Mouse (Mus musculus): ENCODE measurements at regions not wholly inside any gene's neighbourhood (a gene's known extent, or its start where the extent isn't known, plus 50 kb on each side); places are given as distances from the start of the nearest gene placed in this dataset.
A peak's percentile ranks its signal among the peaks of the same experiment; 100 is the strongest.

DNA sequence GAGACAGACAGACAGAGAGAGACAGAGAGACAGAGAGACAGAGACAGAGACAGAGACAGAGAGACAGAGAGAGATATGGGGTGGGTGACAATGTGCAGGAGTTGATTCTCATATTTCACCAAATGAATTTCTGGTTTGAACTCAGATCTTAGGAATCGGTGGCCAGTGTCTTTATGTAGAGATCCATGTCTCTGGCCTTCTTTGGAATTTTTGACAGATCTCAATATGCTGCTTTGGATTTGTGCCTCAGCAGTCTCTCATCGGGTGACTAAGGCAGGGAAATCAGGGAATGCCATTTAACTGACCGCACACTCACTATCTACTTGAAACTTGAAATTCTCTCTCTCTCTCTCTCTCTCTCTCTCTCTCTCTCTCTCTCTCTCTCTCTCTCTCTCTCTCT lies 286.3 kb upstream of the Mpdz start:
- no peak for DNase-seq (ENCODE audit: low spot score in 2 of 2)

DNA sequence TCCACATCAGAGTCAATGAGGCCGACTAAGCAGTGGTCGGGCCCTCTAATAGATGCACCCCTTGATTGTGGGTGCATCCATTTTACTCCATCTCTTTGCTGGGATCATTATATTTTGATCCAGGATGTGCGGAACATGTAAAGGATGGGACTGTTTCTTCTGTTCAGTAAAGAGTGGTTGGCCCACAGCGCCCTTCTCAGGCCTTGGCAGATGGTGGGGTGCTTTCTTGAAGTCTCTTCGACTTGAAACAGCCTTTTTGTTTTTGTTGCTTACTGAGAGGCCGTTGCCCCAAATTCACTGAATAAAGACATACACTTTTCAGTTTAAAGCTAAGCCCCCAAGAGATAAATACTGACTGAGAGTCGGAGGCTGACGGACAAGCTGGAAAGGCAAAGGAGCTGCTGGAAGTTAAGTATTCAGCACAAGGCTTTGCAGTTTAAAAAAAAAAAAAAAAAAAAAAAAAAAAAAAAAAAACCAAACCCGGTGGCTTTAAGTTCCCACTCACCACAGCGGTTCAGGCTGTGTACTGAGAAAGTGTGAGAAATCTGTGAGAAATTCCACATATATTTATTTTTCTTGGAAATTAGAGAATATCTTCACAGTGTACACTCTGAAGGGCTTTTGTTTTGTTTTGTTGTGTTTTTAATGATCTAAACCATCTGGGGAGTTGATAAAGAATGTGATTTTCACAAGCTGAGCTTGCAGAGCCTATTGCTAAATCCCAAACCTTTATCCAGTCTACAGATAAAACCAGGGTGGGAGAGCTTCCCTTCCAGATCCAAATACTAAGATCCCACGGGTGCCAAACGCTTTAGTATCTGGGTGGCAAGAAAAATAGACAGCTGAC lies 285.3 kb upstream of the Mpdz start:
- DNase-seq (ENCODE audit: low spot score in 2 of 2): no peak

DNA sequence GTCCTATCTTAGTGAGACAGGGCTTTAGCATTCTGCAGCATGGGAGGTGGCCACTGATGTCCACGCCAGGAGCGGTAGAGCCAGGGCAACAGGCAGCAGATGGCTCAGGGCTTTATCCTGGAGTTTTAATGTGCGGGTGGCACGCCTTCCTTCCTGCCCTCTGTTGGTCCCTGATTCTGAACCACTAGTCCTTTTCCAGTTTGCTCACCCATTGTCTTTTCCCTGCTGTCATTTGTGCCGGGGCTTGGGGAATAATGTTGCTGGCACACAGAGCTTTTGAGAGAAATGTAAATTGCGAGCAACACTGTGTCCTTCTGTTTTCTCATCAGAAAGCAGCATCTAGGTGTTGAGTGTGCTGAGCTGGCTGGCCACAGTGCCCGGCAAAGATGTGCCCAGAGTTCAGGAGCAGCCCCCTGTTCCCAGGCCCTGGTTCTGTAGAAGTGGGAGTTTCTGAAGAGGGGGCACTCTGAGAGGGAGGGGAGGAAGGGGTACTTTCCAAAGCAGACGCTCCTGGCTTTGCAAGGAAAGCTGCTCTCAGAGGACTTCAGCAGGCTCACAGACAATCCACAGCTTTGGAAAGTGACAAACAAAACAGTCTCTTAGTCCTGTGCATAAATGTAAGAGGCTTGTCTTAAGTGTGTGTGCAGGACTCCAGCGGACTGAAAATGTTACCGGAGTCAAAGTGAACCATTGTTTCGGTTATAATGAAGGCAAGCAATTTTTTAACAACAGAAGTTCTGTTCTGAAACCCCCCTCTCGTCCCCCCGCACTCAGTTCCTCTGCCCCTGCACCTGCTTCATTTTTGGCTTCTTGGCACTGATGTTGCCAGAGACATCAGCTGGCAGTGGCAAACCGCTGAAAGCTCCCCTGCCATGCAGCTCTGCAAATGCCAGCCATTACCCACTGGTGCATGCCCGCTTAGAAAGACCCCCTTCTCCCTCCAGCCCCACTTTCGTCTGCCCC lies 284.4 kb upstream of the Mpdz start:
- DNase-seq (ENCODE audit: low spot score in 2 of 2): no peak

DNA sequence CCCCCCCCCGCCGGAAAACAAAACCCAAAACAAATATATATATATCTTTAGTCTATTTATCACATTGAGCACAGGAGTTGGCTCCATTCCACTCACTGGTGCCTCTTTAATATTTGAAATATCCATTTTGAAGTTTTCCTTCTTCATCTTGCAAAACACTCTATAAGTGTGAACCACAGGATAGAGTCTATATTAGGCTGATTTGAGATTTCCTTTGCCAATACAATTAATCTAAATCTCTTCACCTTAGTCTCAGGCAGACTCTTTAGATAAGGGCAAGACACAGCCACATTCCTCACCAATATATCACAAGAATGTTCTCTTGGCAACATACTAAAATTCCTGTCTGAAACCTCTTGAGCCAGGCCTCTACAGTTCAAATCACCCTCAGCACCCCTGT lies 282.1 kb upstream of the Mpdz start:
- no peak for DNase-seq (ENCODE audit: low spot score in 2 of 2)

DNA sequence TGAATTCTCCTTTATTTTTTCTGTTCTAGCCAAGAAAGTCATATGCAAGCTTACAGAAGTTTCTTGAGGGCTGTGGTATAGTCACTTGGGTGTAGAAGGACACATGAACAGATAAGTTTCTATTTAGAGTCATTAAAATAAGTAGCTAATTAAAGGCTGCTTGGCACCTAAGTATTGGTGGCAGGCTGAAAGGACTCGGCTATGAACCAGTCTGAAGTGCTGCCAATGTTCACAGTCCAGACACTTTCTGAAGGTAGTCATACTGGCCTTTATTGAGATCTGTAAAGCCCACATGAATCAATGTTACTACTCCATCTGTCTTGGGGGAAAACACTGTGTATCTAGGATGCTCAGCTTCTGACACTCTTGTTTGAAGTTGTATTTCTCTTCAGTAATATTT lies 269.8 kb upstream of the Mpdz start:
- DNase-seq (ENCODE audit: low spot score in 2 of 2): no peak

DNA sequence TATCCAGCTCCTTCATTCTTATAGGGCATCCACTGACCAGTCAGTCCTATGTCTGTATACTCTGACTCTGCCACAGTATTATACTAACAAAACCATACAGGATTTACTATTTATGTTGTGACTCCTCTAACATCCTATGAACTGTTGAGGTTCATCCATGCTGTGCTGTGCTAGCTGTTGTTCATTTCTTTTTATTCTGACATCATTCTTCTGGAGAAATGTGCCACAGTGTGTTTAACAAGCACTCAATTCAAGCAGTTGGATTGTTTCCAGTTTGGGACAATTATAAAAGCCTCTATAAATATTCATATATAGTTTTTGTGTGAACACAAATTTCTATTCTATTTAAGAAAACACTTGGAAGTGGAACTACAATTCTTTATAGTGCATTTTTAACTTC lies 252.6 kb upstream of the Mpdz start:
- no peak for DNase-seq (ENCODE audit: low spot score in 2 of 2)

DNA sequence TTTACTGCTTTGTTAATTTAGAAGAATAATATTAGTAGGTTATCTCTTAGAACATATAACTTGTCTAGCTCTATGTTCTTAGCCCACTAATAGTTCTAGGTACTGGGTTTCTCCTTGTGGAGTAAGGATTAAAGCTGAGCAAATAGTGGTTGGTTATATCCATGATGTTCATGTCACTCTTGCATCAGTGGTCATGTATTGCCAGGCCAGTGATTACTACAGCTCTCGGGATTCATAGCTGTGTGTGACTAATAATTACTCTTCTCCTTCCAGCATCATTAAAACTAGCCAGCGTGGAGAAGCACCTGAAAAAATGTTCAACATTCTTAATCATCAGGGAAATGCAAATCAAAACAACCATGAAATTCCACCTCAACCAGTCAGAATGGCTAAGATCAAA lies 234.6 kb upstream of the Mpdz start:
- DNase-seq (ENCODE audit: low spot score in 2 of 2): no peak

DNA sequence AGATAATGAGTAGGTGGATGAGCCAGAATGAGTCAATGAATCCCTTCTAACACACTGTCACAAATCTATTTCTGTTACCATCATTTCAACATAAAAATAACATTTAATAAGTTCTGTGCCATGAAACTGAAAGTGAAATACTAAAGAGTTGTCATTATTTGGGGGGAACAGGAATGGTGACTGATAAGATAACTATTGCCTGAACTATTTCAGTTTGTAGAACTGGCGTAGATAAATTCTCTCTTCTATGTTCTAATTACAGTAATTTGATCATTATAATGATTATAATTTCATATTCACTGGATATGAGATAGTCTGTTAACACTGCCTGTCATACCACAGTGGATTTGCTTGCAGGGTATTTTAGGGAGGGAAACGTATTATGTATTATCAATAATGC lies 232.3 kb upstream of the Mpdz start:
- no peak for DNase-seq (ENCODE audit: low spot score in 2 of 2)

DNA sequence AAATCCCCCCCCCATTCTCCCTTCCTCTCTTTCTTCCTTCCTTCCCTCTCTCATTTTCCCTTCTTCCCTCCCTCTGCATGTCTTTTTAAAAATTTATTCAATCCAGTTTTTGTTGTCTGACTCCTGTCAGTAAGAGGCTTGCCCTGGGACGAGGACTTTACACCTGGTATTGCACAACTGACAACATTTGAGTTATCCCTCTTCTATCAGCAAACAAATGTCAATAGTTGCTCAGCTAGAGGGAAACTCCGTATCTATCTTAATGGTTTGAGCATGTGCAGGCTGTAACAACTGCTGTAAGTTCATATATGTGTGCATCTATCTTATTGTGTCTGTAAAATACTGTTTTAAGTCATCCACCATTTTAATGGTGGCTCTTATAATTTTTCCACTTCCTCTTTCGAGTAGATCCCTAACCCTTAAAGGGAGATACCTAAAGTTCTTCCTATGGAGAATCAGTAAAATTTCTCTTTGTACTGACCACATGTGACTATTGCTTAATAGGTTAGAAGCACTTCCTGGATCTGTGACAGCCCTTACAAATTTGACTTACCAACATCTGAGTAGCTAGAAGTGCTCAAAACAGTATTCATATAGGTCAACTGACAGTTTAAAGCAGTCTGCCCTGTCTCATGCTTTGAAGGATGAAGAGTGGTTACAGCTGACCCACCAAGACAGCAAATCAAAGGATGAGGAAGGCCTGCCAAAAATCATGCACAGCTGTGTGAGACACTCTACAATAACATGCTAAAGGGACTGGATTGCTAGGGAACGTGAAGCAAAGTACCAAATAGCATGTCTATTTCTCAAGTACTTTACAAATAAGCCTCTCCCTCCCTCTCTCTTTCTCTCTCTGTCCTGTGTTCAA lies 231.0 kb upstream of the Mpdz start:
- no peak for DNase-seq (ENCODE audit: low spot score in 2 of 2)

DNA sequence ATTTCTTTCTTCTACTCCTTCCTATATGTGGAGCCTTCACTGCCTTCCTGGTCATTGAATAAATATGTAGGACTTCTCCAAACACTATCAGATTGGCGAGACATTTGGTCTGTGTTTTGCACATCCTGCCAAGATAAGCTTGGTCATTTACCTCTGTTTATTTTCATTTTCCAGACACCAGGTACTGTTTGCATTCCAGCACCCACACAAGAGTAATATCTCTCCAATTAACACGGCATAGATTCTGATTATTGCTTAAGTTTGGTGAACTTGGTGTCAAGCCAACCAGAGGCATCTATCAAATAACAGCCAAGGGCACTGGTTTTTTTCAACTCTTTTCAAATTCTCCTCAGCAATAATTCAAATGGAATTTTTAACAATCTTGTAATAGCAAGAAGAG lies 229.4 kb upstream of the Mpdz start:
- no peak for DNase-seq (ENCODE audit: low spot score in 2 of 2)

DNA sequence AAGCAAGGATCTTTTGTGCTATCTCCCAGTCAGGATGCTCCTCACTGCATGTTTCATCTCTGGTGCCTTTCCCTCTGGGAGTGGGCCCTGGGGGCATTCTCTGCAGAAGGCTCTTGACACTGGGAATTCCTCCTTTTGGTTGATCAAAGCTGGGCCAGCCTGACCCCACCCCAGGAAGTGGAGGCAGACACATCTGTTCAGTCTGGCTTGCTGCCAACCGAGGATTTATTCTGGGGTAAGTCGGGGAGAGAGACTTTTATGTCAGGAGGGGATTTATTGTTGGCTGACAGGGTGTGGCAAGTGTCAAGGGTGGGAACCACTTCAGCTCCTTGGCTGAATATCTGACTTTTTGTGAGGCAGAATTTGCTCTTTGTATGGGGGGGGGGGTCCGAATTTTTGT lies 226.6 kb upstream of the Mpdz start:
- DNase-seq (ENCODE audit: low spot score in 2 of 2): peak in 1 of 2 experiments; percentile 5

DNA sequence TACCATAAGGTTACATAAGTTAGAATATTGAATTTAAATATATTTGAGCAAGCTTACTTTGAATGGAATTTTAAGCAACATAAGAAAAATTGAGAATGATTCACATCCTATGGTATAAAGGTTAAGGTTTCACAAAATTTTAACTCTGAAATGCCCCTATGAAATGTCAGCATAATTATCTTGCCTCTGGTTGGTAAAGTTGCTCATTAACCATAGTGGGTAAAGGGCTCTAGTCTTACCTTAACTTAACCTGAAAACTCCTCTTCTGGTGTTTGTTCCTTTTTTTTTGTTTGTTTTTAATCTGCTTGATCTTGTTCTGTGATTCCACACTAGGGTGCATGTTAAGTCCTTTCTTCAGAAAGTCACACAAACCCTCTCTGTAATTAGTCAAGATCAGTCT lies 218.5 kb upstream of the Mpdz start:
- DNase-seq (ENCODE audit: low spot score in 2 of 2): no peak

DNA sequence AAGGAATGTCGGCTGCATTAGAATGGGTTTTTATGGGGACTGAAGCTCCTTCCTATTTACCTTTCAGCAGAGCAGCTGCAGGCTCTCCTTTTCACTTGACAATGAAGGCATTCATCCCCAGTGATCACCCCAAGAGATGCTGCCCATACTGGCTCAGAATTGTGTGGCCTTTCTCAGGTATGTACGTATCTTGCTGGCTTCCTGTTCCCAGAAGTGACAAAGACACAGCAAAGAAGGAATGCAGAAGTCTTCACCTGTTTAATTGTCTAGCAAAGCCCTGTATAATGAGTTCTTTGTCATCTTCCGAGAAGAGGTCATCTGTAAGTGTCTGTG lies 185.8 kb upstream of the Mpdz start:
- no peak for DNase-seq (ENCODE audit: low spot score in 2 of 2)

DNA sequence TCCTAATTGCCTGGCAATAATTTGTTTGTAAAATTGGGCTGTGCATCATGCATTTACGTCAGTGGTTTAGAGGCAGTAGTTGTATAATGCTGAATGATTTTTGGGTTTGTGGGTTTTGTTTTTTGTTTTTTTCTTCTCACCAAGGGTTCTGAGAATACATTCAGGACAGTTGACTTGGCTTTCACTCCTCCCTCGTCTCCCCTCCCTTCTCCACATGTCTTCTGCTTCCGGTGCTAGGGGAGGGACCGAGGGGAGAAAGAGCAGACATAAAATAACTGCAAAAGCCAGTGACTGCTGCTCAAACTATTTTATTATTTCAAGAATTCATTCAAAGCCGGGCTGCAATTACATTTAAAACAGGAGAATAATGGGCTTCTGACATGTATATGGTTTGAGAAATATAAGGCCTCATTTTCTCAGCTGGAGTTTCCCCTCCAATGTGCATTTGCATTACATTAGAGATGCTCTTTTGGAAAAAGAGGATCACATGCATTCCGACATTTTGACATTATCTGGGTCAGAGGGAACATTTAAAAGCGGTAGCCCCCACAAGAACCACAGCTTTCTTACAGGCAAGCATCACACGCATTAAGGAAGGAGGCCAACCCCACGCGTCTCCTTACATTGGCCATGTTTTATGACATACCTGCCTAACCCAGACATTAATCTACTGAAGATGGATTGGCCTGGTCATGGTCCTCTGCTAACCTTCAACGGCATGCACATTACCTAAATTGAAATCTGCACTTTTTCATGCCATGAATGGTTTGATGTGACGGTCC lies 185.3 kb upstream of the Mpdz start:
- DNase-seq (ENCODE audit: low spot score in 2 of 2): no peak

DNA sequence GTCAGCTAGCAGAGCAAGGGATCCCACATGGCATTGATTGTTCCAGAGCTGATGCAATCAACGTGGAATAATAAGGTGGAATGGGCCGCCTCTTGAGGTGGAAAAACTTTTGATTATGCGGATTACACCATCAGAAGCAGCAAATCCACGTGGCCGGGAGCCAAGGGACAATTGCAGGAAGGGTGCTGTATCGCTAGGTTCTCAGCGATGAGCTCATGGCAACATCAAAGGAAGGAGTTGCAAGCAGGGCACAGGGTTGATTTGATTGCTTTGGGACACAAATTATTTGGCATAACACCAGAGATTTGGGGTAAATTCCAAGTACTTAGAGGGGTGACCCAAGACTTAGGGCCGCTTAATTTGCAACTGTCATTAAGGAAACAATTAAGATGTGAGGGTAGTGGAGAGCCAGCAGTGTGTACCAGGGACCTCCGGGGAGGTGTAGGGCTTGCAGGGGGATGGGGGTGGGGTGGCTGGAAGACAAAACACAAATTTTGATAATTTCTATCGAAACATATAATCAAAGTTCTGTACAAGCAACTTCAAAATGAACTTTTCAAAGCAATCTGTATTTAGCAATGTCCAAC lies 182.8 kb upstream of the Mpdz start:
- no peak for DNase-seq (ENCODE audit: low spot score in 2 of 2)

DNA sequence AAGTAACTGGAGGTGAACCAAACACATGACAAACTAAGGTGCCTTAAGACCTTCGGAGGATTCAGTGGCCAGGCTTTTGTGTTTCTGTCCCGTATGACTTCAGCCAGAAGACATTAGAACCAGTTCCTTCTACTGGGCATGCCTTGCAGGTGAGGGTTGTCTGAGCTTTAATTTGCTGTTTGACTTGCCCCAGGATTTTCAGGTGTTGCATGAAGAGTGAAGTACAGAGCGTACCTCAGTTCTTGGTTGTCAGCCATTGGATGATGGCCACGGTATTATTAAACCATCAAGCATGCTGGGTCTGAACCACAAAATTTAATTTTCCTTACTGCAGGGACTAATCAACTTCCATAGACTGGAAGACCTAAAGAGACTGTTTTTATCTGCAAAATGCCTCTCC lies 181.5 kb upstream of the Mpdz start:
- DNase-seq (ENCODE audit: low spot score in 2 of 2): no peak

DNA sequence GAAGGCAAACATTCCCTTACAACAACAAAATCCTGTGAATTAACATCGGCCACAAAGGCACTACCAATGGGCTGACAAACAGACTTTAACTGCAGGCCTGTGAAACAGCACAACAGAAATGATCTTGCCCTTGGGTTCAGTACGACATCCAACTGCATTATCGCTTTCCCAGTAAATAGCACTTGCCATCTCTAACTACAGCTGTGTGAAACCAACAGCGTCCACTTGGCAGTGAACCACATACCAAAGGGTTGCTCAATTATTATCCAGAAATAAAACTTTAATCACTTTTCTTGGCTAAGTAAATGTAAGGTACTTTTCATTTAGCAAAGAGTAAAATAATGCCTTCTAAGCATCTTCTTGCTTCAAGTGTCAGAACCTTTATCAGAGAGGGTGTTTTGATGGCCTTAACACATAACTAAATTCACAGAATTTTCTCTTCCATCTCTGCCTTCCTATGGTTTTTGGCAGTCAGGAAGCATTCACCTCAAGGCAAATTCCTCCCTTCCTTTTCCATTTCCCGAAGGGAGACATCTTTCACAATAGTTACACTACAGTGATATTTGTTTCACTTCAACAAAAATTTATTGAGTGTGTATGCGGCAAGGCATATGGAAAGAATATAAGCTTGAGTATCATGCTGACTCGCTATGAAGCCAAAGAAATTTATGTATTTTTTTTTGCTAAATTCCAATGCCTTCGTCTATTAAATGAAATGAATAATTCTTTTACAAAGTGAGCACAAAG lies 178.9 kb upstream of the Mpdz start:
- peak in 1 of 2 experiments; percentile 28 for DNase-seq (ENCODE audit: low spot score in 2 of 2)

DNA sequence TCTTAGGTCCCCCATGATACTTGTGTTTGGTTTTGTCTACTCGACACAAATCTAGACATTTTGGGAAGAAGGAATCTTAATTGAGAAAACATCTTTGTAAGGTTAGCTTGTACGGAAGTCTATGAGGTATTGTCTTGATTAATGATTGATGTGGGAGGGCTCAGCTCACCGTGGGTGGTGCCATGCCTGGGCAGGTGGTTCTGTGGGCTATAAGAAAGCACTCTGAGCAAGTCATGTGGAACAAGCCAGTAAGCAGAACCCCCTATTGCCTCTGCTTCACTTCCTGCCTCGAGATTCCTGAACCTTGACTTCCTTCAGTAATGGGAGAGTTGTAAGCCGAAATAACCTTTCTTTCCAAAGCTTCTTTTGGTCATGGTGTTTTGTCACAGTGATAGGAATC lies 174.6 kb upstream of the Mpdz start:
- no peak for DNase-seq (ENCODE audit: low spot score in 2 of 2)

DNA sequence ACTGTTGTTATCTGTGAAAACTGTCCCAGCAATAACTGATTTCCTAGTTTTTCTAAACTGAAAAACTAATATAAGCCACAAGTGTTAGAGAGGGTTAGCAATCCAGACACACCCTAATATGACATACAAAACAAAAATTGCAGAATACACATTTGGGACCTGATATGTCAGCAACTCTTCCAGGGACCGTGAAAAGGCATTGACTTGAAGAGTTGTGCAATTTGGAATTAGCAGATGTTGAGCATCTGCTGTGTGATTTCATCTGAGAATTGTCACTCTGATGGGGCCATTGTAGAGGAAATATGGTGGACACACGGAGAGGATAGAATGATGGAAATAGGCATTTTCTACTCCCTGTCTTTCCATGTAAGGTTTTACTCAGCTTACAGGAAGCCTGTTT lies 168.6 kb upstream of the Mpdz start:
- no peak for DNase-seq (ENCODE audit: low spot score in 2 of 2)

DNA sequence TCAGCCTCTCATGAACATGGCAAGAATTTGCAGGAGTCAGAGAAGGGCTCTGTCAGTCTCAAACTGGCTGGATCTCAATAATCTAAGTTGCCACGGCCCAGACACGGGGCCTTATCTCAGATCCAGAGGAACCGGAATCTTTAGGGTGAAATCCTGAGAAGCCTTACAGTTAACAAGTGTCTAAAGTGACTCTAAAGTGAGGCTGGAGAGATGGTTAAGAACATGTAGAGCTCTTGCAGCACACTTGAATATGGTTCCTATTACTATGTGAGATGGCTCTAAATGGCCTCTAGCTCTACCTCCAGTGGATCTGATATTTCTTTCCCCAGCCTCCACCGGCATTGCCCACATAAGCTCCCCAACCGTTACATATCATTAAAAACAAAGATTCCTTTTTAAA lies 157.8 kb upstream of the Mpdz start:
- no peak for DNase-seq (ENCODE audit: low spot score in 2 of 2)
